Mouse (Mus musculus): ENCODE data around the gene Rbm19.
A peak's percentile ranks its signal among the peaks of the same experiment; 100 is the strongest.

Gene Rbm19

DNA sequence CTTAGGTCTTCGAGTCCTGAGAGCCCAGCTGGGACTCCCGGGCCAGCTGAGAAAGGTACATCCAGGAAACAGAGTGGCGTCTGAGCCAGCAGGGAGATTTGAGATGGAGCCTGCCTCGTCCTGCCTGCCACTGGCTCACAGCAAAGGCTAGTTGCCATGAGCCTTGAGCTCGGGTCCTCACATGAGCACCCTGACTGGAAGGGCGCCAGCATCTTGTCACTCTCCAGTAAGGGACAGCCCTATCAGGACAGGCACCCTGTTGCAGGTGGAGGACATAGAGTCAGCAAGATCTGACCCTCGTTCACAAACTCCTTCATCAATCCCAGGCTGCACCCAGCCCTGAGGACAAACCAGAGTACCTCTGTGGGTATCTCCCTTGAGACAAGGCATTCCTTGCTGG is 83.6 kb downstream of the Rbm19 start:
- no peak for DNase-seq (ENCODE audit: extremely low spot score, low spot score)

DNA sequence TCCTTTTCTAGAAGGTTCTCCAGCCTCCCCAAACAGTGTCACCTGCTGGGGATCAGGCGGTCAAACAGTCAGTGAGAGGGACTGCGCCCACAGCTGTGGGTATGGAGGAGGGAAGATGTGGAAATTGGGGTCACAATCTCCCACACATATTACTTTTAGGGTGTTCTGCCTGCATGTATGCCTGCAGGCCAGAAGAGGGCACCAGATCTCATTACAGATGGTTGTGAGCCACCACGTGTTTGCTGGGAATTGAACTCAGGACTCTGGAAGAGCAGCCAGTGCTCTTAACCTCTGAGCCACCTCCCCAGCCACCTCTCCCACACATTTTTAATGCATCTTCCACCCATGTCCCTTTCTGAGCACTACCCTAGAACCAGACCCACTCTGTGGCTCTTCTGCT is 88.1 kb downstream of the Rbm19 start:
- DNase-seq (ENCODE audit: extremely low spot score, low spot score), result no peak

DNA sequence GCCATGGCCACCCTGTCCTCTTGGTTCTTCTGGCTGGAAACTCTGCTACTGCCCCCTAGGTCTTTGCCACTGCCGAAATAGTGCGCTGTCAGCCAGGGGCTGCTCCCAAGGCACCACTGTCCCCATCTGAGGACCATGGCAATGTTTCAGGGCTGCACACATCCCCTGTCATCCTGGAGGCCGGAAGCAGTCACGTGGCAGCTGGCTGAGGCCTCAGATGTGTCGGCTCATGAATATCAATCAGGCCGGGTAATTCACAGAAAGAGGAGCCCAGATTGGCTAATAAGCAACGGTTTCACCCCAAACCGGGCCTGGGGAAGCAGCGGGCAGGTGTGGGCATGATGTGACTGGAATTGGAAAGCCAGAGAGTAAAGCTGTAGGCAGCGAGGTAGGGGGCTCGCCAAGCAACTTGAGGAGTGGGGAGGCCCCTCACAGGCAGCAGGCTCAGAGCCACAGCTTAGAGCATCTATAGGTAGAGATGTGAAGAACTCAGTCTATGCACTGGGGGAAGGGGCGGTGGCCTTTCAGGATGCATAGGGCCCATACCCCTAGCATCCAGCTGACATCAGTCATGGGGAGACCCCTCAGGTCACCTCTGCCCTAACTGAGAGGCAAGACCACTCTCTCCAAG is 90.2 kb downstream of the Rbm19 start:
- no peak for DNase-seq (ENCODE audit: extremely low spot score, low spot score)

DNA sequence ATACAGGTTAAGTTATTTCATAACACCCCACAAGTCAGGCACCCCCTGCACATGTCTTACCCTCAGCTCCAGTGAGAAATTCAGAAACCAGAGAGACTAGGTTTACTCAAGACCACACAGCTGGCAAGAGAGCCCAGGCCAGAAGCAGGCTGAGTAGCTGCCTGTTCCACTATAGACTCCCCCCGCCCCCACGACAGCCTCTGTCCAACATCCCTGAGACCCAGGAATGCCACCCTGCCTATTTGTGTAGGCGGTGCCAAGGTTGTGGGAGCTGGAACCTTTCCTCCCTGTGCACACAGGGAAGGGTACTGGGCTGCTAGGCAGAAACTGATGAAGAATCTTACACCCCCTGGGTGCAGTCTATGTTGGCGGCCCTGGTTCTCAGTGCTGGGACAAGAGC is 91.2 kb downstream of the Rbm19 start:
- no peak for DNase-seq (ENCODE audit: extremely low spot score, low spot score)

DNA sequence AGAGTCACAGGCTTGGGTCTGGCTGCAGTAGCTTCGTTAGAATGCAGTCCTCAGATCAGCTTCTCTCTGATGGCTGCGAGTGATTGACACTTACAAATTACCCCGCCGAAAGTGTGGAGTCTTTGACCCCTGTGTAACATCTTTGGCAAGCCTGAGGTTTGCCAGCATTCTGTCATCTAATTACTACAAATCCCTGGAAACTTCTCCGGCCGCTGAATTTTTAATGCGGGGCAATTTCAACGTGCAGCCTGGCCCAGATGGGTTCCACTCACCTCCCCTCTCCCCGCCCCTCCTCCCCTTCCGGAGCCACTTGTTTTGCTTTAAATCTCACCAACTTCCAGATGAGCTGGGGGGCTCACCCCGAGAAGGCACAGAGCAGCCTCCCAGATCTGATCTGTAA is 94.4 kb downstream of the Rbm19 start:
- no peak for DNase-seq (ENCODE audit: extremely low spot score, low spot score)

DNA sequence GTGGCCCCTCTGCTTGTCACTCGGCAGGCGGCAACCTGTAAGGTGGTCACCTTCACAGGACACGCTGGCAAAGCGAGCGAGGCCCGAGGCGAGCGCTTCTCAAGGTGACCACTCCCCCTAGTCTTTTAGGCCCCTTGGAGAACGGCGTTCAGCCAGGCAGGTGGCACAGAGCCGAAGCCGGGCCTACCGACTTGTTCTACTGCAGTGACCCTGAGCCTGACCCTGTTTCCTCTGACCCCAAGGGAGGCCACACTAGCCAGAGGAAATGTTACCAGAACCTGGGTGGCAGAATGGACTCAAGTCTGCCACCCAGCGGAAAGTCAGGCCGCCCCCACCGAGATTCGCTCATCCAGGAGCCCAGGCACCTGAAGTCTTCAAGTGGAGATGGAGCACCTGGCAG is 94.9 kb downstream of the Rbm19 start:
- DNase-seq (ENCODE audit: extremely low spot score, low spot score), result peak; percentile 41

DNA sequence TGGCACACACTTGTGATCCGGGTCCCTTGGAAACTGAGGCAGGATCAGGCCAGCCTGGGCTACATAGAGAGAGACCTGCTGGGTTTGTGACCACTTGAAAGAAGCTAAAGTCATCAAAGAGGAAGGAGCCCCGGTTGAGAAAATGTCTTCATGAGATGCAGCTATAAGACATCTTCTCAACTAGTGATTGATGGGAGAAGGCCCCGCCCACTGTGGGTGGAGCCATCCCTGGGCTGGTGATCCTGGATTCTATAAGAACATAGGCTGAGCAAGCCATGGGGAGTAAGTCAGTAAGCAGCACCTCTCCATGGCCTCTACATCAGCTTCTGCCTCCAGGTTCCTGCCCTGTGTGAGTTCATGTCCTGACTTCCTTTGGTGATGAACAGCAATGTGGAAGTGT is 98.2 kb downstream of the Rbm19 start:
- no peak for DNase-seq (ENCODE audit: extremely low spot score, low spot score)

DNA sequence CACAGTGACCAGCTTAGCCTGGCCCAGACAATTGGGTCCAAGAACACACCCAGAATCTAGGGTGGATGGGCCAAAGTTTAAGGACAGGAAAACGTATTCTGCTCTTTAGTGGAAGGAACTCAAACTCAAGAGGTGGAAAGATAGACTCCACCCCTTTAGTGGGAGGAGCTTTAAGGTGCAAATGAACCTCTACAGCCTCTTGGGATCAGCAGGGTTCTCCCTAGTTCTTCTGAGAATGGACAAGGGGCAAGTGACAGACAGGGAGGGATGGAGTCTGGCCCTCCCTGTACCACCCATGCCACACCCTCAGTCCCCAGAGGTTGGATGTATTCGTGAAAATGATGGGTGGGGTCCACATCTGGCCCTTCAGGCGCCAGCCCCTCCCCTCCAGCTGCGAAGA is 105.0 kb downstream of the Rbm19 start:
- no peak for DNase-seq (ENCODE audit: extremely low spot score, low spot score)

DNA sequence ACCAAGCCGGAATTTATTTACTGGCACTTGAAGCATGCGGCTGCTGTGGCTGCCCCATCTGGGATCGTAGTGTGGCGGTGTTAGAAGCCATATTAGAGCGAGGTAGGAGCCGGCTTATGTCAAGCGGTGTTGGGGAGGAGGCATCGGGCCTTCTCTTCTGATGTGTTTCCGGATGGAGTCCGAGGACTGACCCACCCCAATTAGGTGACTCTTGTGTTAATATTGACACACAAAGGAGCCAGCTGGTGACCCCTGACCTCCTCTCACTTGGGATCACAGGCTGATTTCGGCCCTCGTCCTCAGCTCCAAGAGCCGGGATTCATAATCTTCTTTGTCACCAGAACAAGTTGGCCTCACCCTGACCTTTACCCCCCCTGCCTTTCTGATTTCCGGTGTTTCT is 109.1 kb downstream of the Rbm19 start:
- DNase-seq (ENCODE audit: extremely low spot score, low spot score), result peak; percentile 55

DNA sequence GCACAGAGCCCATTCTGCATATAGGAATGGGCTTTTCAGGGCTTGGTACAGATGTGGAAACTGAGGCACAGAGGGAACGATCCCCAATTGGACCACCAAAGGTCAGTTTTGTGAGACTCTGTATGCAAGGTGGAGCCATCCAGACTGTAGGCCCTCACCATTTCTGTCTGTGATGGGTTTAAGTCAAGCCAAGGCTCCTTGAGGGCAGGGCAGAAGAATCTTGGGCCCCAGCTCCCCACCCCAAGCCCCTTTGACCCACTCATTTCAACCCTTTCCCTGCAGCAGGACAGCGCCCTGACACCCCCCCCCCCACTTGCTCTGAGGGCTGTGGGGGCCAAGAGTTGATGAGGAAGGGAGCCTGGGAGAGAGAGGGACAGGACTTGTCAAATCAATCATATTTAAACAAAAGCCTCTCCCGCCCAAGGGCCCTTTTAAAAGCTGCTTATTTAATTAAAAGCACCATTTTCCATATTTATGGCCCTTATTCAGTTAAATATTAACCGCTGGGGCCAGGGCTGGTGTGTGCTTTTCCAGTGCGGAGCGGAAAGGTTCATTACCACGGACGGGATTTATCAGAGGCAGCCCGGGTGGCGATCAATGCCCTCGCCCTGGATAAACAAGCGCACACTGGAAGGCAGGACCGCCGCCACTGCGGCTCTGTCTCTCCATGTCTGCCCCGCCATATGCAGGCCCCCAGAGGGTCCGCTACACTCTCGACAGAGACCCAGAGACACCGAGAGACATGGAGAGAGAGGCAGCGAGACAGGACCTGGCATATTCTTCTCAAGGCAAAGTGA is 112.5 kb downstream of the Rbm19 start:
- no peak for DNase-seq (ENCODE audit: extremely low spot score, low spot score)

DNA sequence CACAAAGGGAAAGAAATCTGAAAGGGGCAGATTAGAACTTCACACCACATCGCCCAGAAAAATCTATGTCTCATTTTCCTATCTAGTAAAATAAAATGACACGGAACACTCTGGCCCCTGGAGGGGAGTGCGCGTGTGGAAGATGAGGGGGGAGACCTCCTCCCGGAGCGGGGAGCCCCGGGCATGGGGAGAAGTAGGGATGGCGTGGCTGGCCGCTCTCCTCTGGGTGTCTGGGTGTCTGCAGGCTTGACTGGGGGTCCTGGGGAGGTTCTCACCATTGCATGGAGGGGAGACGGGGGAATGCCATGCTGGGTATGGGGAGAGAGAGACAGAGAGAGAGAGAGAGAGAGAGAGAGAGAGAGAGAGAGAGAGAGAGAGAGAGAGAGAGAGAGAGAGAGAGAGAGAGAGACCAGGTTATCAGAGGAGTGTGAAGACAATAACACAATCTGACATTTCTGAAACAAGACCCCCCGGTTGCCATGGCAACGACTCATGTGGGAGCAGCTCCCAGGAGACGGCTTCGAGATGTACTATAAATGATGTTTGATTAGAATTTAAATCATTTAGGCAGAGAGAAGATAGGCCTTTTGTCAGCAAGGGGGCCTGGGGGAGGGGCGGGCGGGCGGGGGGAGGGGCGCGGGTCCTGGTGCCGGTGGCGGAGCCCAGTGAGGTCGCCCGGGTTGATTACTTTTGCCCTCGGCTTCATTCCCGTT is 115.3 kb downstream of the Rbm19 start:
- peak; percentile 80 for DNase-seq (ENCODE audit: extremely low spot score, low spot score)

DNA sequence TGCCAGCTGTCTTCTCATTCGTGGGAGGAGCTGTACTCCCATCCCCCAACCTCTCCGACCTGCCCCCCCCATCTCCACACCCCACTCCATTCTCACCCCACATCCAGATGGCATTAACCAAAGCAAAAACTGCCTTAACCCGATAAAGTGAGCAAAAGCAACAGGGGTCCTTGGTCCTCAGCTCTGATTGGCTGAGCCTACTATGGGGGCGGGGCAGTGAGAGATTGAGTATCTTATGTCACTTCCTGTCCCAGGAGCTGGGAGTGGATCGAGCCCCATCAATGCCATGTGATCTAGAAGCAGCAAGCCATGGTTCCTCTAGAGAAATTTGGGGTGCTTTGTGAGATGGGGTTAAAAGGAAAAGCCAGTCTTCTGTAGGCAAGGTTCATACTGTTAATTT is 118.9 kb downstream of the Rbm19 start:
- no peak for DNase-seq (ENCODE audit: extremely low spot score, low spot score)

DNA sequence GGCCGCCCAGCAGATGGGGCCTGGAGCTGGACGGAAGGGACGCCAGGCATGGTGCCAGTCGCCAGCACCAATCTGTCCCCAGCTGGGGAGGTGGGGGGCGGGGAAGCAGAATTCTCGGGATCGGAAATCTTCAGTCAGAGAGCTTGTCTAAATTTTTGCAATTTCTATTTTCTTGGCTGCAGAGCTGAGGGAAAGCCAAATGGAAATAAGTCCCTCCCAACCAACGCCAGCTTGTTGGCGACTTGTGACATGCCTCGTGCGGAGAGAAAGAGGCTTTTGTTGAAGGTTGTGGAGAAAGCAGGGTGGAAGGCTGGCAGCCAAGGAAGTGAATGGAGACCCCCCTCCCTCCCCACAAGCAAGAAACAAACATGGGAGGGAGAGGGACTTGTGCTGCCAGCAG is 119.3 kb downstream of the Rbm19 start:
- no peak for DNase-seq (ENCODE audit: extremely low spot score, low spot score)

DNA sequence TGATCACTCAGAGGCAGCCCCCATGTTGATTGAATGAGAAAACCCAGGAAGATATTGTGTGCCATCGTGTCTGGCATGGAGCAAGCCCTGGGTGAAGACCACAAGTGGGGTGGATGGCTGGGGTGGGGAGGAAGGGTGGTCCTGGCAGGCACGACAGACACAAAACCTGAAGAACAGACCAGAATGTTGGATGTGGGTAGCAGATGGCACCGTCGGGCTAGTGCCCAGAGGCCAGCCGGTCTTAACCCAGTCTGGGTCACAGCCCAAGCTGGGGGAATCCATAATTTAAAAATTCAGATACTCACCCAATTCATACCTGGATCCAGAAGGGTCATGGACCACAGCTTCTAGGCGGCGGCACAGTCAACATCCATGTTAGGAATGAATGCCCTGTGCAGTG is 123.8 kb downstream of the Rbm19 start:
- DNase-seq (ENCODE audit: extremely low spot score, low spot score), result no peak

DNA sequence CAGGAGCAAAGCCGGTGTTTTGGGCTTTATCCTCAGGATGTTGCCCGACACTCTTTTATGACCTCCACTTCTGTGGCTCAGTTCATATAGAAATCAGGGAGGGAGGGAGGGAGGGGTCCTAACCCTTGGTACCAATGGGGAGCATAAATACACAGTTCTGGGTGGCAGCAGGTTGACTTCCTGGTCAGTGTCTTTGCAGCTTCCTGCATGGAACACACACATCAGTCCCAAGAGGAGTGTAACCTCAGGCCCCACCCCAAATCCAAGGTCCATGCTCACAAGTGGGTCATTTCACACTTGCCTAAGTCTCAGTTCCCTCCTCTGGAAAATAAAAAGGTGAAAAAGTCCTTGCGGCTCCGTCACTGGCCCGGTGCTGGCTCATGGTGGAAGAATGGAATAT is 129.1 kb downstream of the Rbm19 start:
- DNase-seq (ENCODE audit: extremely low spot score, low spot score), result no peak

Measured in neural tube, embryonic 10.5 days (tissue).